Mouse (Mus musculus) forebrain, postnatal 0 days (tissue): Measurements from ENCODE around the gene Ppil6. TPM values are rescaled to one million over a fixed set of nuclear protein-coding genes. Genes with fewer than 3 reads are reported as not detected.

ENCODE experiments used
- ATAC-seq: fragments of 200-750 bp; cut with Nextera tagmentation; 2 replicates; pipeline ENCODE4 v1.8.0; 2017; ENCODE audit warnings: mild to moderate bottlenecking, moderate library complexity
- DNase-seq: peaks from one replicate; pipeline ENCODE4 v3.0.0-alpha.2; 2015
- H3K27ac ChIP-seq: fragments of 300-500 bp; sonication (generic); 2 replicates; pipeline ENCODE4 v1.5.1; 2014; ENCODE audit warnings: low read depth, mild to moderate bottlenecking, antibody characterized with exemption, low read length, moderate library complexity, mixed read lengths
- H3K27me3 ChIP-seq: fragments of 300-500 bp; sonication (generic); 2 replicates; pipeline ENCODE4 v1.6.1; 2014; ENCODE audit warnings: mild to moderate bottlenecking, low read length, mixed read lengths; ENCODE audit not compliant: insufficient read depth
- H3K36me3 ChIP-seq: fragments of 300-500 bp; sonication (generic); 2 replicates; pipeline ENCODE4 v1.6.1; 2014; ENCODE audit warnings: mild to moderate bottlenecking, moderate library complexity; ENCODE audit not compliant: insufficient read depth
- H3K4me1 ChIP-seq: fragments of 300-500 bp; sonication (generic); 2 replicates; pipeline ENCODE4 v1.6.1; 2014; ENCODE audit warnings: antibody characterized with exemption; ENCODE audit not compliant: insufficient read depth
- H3K4me2 ChIP-seq: fragments of 300-500 bp; sonication (generic); 2 replicates; pipeline ENCODE4 v1.6.1; 2014; ENCODE audit warnings: low read depth, mild to moderate bottlenecking, moderate library complexity
- H3K4me3 ChIP-seq: fragments of 300-500 bp; sonication (generic); 2 replicates; pipeline ENCODE4 v1.5.1; 2014; ENCODE audit warnings: low read depth, low read length, mixed read lengths
- H3K9ac ChIP-seq: fragments of 300-500 bp; sonication (generic); 2 replicates; pipeline ENCODE4 v1.6.1; 2014; ENCODE audit warnings: mild to moderate bottlenecking
- H3K9me3 ChIP-seq: fragments of 300-500 bp; sonication (generic); 2 replicates; pipeline ENCODE4 v1.6.1; 2016; ENCODE audit warnings: low read length
- CTCF ChIP-seq: sonication (generic); IDR thresholded peaks from 2 replicates; pipeline ENCODE4 v1.5.1; 2016; ENCODE audit warnings: antibody characterized with exemption, control low read depth, low read depth
- WGBS: fragments of 180-500 bp; shearing (Covaris S2); extraction: QIAGEN DNeasy Blood & Tissue Kit; methylation state at CpG from one replicate; pipeline ENCODE4 v1.1.7; 2014; 5-methylcytosine and 5-hydroxymethylcytosine counted together
- polyA plus RNA-seq: library from polyadenylated mRNA; unstranded; fragments of >200 nt; fragmentation: Nextera tagmentation; extraction: Ambion mirVana; gene quantifications from 2 replicates; pipeline ENCODE4 v1.2.1, GENCODE M21; 2015
- total RNA-seq: library from RNA; depleted of rRNA; stranded (reverse); fragments of >200 nt; gene quantifications from 2 replicates; pipeline ENCODE4 v1.2.3, GENCODE M21; 2014

Gene Ppil6
- total and polyA plus RNA-seq, 2 experiments from 2014 or later, result 0.81 to 8.7 TPM

DNA sequence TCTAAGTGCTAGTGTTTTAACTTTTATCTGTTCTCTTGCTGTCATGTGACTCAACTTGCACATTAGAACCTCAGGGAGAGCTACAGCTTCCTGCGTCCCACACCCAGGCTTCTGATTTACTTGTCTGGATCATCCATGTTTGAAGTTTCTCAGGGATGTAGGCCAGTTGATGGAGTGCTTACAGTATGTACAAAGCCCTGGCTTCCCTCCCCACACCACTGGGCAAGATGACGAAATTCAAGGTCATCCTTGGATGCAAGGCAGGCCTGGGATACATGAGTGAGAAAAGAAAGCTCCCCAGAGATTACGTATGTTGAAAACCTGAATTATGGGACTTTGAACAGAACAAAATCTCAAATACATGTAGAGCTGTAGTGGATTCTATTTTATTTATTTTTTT is 37.4 kb upstream of the Ppil6 start:
- peaks cover 30% of the 10 kb centered on the region for H3K36me3 ChIP-seq
- no peak overlapping the region for H3K4me3 ChIP-seq
- no peak overlapping the region for H3K4me2 ChIP-seq
- no peak for ATAC-seq
- H3K9ac ChIP-seq, result no peak overlapping the region
- no peaks in the 10 kb centered on the region for H3K9me3 ChIP-seq
- H3K27ac ChIP-seq, result no peak overlapping the region
- no peak for TF ChIP-seq CTCF
- no peaks in the 10 kb centered on the region for H3K27me3 ChIP-seq
- WGBS, result 92% methylated on average over 3 of the region's 3 CpGs
- no peak for DNase-seq
- H3K4me1 ChIP-seq, result peaks cover 13% of the 10 kb centered on the region; the same call in 1 of the 2 replicates

DNA sequence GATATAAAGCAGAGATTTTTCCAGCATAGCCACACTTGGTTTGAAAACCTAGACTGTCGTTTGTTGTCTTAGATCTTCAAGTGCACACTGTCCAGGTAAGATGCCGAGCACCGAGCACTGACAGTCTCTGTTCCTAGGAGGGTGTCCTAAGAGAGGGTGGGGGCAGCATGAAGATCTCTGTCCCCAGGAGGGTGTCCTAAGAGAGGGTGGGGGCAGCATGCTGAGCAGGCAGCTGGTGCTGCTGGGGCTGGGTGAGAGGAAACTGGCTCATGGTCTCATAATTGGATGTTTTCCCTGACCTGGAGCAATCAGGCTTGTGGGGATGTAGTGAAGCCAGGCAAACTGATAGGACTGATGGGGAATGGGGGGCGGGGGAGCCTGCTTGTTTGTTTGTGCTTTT is 30.2 kb upstream of the Ppil6 start:
- no peak for ATAC-seq
- H3K4me2 ChIP-seq, result no peak overlapping the region
- no peak for DNase-seq
- H3K9me3 ChIP-seq, result no peaks in the 10 kb centered on the region
- WGBS, result 89% methylated on average over 4 of the region's 4 CpGs
- H3K27me3 ChIP-seq, result no peaks in the 10 kb centered on the region
- TF ChIP-seq CTCF, result no peak
- H3K27ac ChIP-seq, result no peak overlapping the region
- peaks cover 45% of the 10 kb centered on the region for H3K36me3 ChIP-seq
- H3K4me1 ChIP-seq, result no peaks in the 10 kb centered on the region
- H3K4me3 ChIP-seq, result no peak overlapping the region
- H3K9ac ChIP-seq, result no peak overlapping the region

DNA sequence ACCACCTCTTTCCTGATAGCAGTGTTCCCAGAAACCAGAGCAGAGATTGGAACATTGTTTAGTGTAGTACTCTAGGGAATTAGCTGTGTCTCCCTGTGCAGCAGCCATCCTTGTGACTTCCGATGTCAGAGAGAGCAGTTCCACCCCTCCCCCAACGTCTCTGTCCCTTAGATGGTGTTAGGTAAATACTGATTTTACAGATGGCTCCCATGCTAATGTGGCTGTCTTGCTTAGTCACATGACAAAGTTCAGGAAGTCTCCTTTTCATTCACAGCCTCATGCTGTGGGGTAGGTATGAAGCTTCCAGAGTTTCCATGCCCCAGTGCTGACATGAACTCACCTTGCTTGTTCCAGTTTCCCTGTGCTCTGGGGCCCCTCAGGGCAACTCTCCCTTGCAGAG is 29.7 kb upstream of the Ppil6 start:
- no peak for TF ChIP-seq CTCF
- Histone ChIP-seq H3K36me3 (peaks cover 41% of the 10 kb centered on the region), H3K27ac (no peak overlapping the region), H3K4me2 (no peak overlapping the region), H3K9ac (no peak overlapping the region), H3K4me1 (no peaks in the 10 kb centered on the region), H3K9me3 (no peaks in the 10 kb centered on the region), H3K27me3 (no peaks in the 10 kb centered on the region), H3K4me3 (no peak overlapping the region)
- WGBS, result 35% methylated on average over 2 of the region's 2 CpGs
- no peak for DNase-seq
- no peak for ATAC-seq

DNA sequence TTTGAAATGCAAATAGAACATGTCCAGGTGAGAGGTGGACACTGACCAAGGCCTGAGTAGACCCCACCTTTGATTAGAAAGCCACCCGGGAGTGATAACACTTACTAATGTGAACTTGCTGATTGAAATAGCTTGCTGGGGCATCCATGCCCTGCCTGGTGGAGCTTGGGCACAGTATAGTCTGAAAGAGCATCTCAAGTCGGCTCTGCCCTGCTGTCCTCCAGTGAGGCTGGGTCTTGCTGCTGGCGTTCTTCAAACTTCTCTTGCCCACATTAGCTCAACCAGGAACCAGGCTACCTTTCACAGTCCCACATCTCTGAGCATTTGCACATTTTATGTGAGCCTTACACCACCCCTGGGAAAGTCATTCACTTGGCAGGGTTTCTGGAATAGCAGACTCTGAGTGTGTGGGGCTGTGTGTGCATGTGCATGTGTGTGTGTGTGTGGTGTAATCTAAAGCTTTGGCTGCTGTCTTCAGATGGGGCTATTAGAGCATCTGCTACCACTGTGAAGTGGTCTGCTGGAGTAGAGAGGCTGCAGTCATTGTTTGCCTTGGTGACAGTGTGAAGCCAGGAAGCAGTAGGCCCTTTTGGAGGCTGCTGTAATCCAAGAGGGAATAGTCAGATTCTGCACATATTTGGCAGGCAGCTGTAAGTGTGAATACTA is 29.0 kb upstream of the Ppil6 start:
- TF ChIP-seq CTCF, result no peak
- no peak overlapping the region for H3K9ac ChIP-seq
- WGBS, result 85% methylated on average over 3 of the region's 3 CpGs
- no peak overlapping the region for H3K4me2 ChIP-seq
- H3K9me3 ChIP-seq, result no peaks in the 10 kb centered on the region
- no peaks in the 10 kb centered on the region for H3K4me1 ChIP-seq
- H3K4me3 ChIP-seq, result no peak overlapping the region
- ATAC-seq, result peak; percentile 29; the same call in 1 of the 2 replicates
- no peaks in the 10 kb centered on the region for H3K27me3 ChIP-seq
- no peak for DNase-seq
- peaks cover 36% of the 10 kb centered on the region for H3K36me3 ChIP-seq
- no peak overlapping the region for H3K27ac ChIP-seq

DNA sequence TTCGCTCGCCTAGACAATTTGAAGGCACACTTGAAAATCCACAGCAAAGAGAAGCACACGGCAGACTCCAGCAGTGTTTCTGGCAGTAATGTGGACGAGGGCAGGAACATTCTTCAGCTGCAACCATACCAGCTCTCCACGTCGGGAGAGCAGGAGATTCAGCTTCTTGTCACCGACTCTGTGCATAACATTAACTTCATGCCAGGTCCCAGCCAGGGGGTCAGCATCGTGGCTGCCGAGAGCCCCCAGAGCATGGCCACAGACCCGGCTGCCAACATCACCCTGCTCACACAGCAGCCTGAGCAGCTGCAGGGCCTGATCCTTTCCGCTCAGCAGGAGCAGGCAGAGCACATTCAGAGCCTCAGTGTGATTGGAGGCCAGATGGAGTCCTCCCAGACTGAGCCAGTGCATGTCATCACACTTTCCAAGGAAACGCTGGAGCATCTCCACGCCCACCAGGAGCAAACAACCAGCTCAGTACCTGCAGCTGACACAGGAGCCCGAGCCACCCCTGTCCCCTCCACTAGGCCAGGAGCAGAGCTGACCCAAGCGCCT is 25.8 kb upstream of the Ppil6 start:
- Histone ChIP-seq H3K27me3 (no peaks in the 10 kb centered on the region), H3K4me1 (no peaks in the 10 kb centered on the region), H3K4me3 (no peak overlapping the region), H3K27ac (no peak overlapping the region), H3K9me3 (no peaks in the 10 kb centered on the region), H3K4me2 (no peak overlapping the region), H3K9ac (no peak overlapping the region), H3K36me3 (peaks cover 44% of the 10 kb centered on the region)
- TF ChIP-seq CTCF, result no peak
- 44% methylated on average over 15 of the region's 15 CpGs for WGBS
- ATAC-seq, result no peak
- no peak for DNase-seq

DNA sequence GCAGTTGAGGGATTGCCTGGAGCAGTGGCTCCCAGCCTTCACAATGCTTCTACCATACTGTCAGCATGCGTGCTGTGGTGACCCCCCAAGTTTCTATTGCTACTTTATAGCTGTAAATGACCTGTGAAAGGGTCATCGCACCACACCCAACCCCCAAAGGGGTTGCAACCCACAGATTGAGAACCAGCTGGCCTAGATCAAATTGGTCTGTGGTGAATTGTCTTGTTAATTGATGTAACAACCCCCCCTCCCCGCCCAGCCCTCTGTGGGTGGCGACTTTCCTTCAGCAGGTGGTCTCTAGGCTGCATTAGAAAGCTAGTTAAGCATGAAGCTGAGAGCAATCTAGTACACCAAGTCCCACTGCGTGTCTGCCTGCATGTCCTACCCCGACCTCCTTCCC is 22.9 kb upstream of the Ppil6 start:
- ATAC-seq (no peak), DNase-seq (no peak)
- no peak overlapping the region for H3K27ac ChIP-seq
- no peaks in the 10 kb centered on the region for H3K27me3 ChIP-seq
- no peak overlapping the region for H3K4me2 ChIP-seq
- no peak for TF ChIP-seq CTCF
- no peaks in the 10 kb centered on the region for H3K4me1 ChIP-seq
- H3K4me3 ChIP-seq, result no peak overlapping the region
- H3K36me3 ChIP-seq, result peaks cover 28% of the 10 kb centered on the region
- 42% methylated on average over 6 of the region's 6 CpGs for WGBS
- no peaks in the 10 kb centered on the region for H3K9me3 ChIP-seq
- H3K9ac ChIP-seq, result no peak overlapping the region

DNA sequence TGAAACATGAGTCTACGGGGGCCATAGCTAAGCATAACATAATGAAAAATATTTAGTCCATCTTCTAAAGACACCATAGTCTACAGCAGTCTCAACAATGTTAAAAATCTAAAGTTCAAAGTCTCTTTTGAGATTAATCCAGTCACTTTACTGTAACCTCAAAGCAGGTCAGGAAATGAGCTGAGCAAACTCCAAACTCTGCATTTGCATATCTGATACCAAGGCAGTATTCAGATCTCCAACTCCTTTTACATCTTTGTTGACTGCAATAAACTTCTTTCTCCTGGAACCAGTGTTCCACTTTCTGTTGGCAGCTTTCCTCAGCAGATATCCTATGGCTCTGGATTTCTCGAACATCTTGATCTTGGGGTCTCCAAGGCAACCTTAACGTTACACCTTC is 19.5 kb upstream of the Ppil6 start:
- WGBS, result 87% methylated on average over 3 of the region's 3 CpGs
- no peaks in the 10 kb centered on the region for H3K27me3 ChIP-seq
- ATAC-seq (no peak), DNase-seq (no peak)
- no peak overlapping the region for H3K4me2 ChIP-seq
- no peak overlapping the region for H3K27ac ChIP-seq
- TF ChIP-seq CTCF, result no peak
- H3K36me3 ChIP-seq, result peaks cover 14% of the 10 kb centered on the region; the same call in 1 of the 2 replicates
- H3K4me1 ChIP-seq, result peaks cover under 1% of the 10 kb centered on the region; the same call in 1 of the 2 replicates
- H3K9me3 ChIP-seq, result no peaks in the 10 kb centered on the region
- no peak overlapping the region for H3K4me3 ChIP-seq
- no peak overlapping the region for H3K9ac ChIP-seq
